Mouse (Mus musculus): ENCODE results near the gene Gm14403.
"Not testable (repeated sequence)": the region's sequence is repeated elsewhere in the genome, so short reads cannot be mapped to it uniquely, and the experiment has no call there.

DNA sequence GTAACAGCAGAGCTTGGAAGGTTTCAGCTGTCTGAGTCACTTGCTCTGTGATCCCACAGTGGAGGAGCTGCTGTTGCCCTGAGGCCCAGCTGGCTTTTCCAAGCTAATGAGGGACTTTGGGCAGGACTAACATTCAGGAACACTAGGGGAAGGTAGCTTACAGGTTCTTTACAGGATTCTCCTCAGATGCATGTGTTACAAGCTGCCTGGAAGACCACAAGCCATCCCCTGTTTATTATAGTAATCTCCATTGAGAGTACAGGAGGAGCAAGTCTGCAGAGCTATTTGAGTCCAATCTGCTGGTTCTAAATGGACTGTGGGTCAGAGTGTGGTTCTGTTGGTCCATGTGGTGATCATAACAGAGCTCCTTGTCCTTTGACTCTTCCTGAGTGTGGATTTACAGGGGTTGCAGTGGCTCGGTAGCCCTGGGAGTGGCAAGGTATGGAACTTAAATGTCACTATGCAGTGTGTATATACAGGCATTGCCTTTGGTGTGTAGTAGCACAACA lies 7.2 kb downstream of the Gm14403 start:
- TF ChIP-seq EP300, CTCF (IDR thresholded peaks at IDR 0.05; ENCODE audit: low read depth): not testable (repeated sequence)

Data from liver, postnatal 0 days (tissue).